Mouse (Mus musculus) bone marrow macrophage, adult 2 months (primary cell): ENCODE data around the gene Ncf2.

Experiments
- CTCF ChIP-seq: IDR thresholded peaks from 2 replicates; pipeline ENCODE4 v1.5.1; 2012; ENCODE audit warnings: low read depth, mild to moderate bottlenecking, low read length, moderate library complexity
- POLR2A ChIP-seq: IDR thresholded peaks from 2 replicates; pipeline ENCODE4 v1.6.1; 2012; ENCODE audit warnings: mild to moderate bottlenecking, low read depth, low read length, borderline replicate concordance

DNA sequence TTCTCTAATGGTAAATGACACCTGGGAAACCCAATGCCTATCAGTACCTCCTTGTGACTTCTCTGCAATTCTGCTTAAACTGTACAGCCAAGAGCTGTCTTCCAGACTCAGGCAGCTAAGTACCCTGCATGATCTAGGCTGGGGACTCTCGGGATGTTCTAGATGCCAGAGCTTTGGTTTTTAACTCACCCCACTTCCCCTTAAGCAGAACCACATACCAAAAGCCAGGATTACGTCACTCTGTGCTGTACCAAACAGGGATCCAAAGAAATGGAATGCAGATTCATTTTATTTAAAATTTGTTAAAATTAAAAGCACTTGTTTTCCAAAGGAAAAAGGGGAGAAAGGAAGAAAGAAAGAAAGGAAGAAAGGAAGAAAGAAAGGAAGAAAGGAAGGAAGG is 38.2 kb upstream of the Ncf2 start:
- TF ChIP-seq POLR2A (no peak), CTCF (no peak)
